Mouse (Mus musculus): Measurements from ENCODE around the gene Nisch. TPM values are rescaled to one million over a fixed set of nuclear protein-coding genes. Genes with fewer than 3 reads are reported as not detected.

Gene Nisch
- polyA plus RNA-seq (2012; rRNA removed) (514 and 640 TPM in 2 replicates), polyA plus RNA-seq (2014; fragmentation: Nextera tagmentation; extraction: Ambion mirVana) (339 and 378 TPM in 2 replicates)

- DNase-seq (ENCODE audit: low spot score) (no peak), ATAC-seq (ENCODE audit: low FRiP score, low read depth) (no peak)
- Histone ChIP-seq H3K9ac (ENCODE audit: low read depth, low read length, severe bottlenecking) (peak within 1 kb of the TSS; percentile 39), H3K4me3 (replicated peaks; ENCODE audit: low read length) (no peak within 1 kb of the TSS), H3K4me1 (ENCODE audit: control insufficient read depth, insufficient read depth, low read length) (0 out of 2 replicates have a peak, but pooled peaks cover 10% of the 10 kb centered on the region), H3K9me3 (ENCODE audit: control insufficient read depth, low read length) (no peaks in the 10 kb centered on the region), H3K27me3 (ENCODE audit: control insufficient read depth, insufficient read depth, low read length) (no peaks in the 10 kb centered on the region), H3K4me2 (replicated peaks; ENCODE audit: low read depth, low read length, severe bottlenecking) (peak within 1 kb of the TSS; percentile 26), H3K27ac (replicated peaks; ENCODE audit: low read depth, low read length) (no peak within 1 kb of the TSS), H3K36me3 (ENCODE audit: control insufficient read depth, insufficient read depth, low read length) (no peaks in the 10 kb centered on the region)
- no peak for TF ChIP-seq POLR2A (IDR thresholded peaks at IDR 0.05; ENCODE audit: borderline replicate concordance, extremely low read depth, insufficient read depth, insufficient read length)
- 85% methylated on average over 2 of the region's 2 CpGs for WGBS
Measured at GRCm38 (mm10) chr14:31216846-31217245, at the start of gene Nisch. Gene Nisch, minus strand, starts transcription at chr14:31216946.

- Histone ChIP-seq H3K27ac (replicated peaks; ENCODE audit: low read depth, low read length) (no peak overlapping the region), H3K4me3 (replicated peaks; ENCODE audit: low read length) (no peak overlapping the region), H3K27me3 (ENCODE audit: control insufficient read depth, insufficient read depth, low read length) (no peaks in the 10 kb centered on the region), H3K9ac (ENCODE audit: low read depth, low read length, severe bottlenecking) (no peak overlapping the region), H3K4me1 (ENCODE audit: control insufficient read depth, insufficient read depth, low read length) (peaks cover 6% of the 10 kb centered on the region; the same call in 1 of the 2 replicates), H3K9me3 (ENCODE audit: control insufficient read depth, low read length) (no peaks in the 10 kb centered on the region), H3K4me2 (replicated peaks; ENCODE audit: low read depth, low read length, severe bottlenecking) (no peak overlapping the region), H3K36me3 (ENCODE audit: control insufficient read depth, insufficient read depth, low read length) (peaks cover 68% of the 10 kb centered on the region)
- DNase-seq (ENCODE audit: low spot score) (no peak), ATAC-seq (ENCODE audit: low FRiP score, low read depth) (no peak)
- 96% methylated on average over 9 of the region's 9 CpGs for WGBS
- no peak for TF ChIP-seq POLR2A (IDR thresholded peaks at IDR 0.05; ENCODE audit: borderline replicate concordance, extremely low read depth, insufficient read depth, insufficient read length)
Measured at GRCm38 (mm10) chr14:31260932-31261331, 44.2 kb upstream of the Nisch start.

- DNase-seq (ENCODE audit: low spot score): no peak
- TF ChIP-seq POLR2A (IDR thresholded peaks at IDR 0.05; ENCODE audit: borderline replicate concordance, extremely low read depth, insufficient read depth, insufficient read length): no peak
- Histone ChIP-seq H3K4me1 (ENCODE audit: control insufficient read depth, insufficient read depth, low read length) (peaks cover 6% of the 10 kb centered on the region; the same call in 1 of the 2 replicates), H3K27ac (replicated peaks; ENCODE audit: low read depth, low read length) (no peak overlapping the region), H3K9me3 (ENCODE audit: control insufficient read depth, low read length) (no peaks in the 10 kb centered on the region), H3K27me3 (ENCODE audit: control insufficient read depth, insufficient read depth, low read length) (no peaks in the 10 kb centered on the region), H3K9ac (ENCODE audit: low read depth, low read length, severe bottlenecking) (no peak overlapping the region), H3K36me3 (ENCODE audit: control insufficient read depth, insufficient read depth, low read length) (peaks cover 74% of the 10 kb centered on the region), H3K4me2 (replicated peaks; ENCODE audit: low read depth, low read length, severe bottlenecking) (no peak overlapping the region), H3K4me3 (replicated peaks; ENCODE audit: low read length) (no peak overlapping the region)
- 95% methylated on average over 4 of the region's 4 CpGs for WGBS
- ATAC-seq (ENCODE audit: low FRiP score, low read depth): no peak
Measured at GRCm38 (mm10) chr14:31260374-31260773, 43.6 kb upstream of the Nisch start.

GRCm38 (mm10) chr14:31258476-31259050, 41.8 kb upstream of the Nisch start:
- ATAC-seq (ENCODE audit: low FRiP score, low read depth): no peak
- no peak overlapping the region for H3K4me3 ChIP-seq (replicated peaks; ENCODE audit: low read length)
- no peak overlapping the region for H3K9ac ChIP-seq (ENCODE audit: low read depth, low read length, severe bottlenecking)
- no peak for TF ChIP-seq POLR2A (IDR thresholded peaks at IDR 0.05; ENCODE audit: borderline replicate concordance, extremely low read depth, insufficient read depth, insufficient read length)
- H3K27ac ChIP-seq (replicated peaks; ENCODE audit: low read depth, low read length): no peak overlapping the region
- no peaks in the 10 kb centered on the region for H3K9me3 ChIP-seq (ENCODE audit: control insufficient read depth, low read length)
- H3K27me3 ChIP-seq (ENCODE audit: control insufficient read depth, insufficient read depth, low read length): no peaks in the 10 kb centered on the region
- peaks cover 92% of the 10 kb centered on the region for H3K36me3 ChIP-seq (ENCODE audit: control insufficient read depth, insufficient read depth, low read length)
- H3K4me1 ChIP-seq (ENCODE audit: control insufficient read depth, insufficient read depth, low read length): no peaks in the 10 kb centered on the region
- H3K4me2 ChIP-seq (replicated peaks; ENCODE audit: low read depth, low read length, severe bottlenecking): no peak overlapping the region
- 94% methylated on average over 14 of the region's 14 CpGs for WGBS
- DNase-seq (ENCODE audit: low spot score): no peak

GRCm38 (mm10) chr14:31252091-31252490, 35.3 kb upstream of the Nisch start:
- peaks cover 44% of the 10 kb centered on the region for H3K36me3 ChIP-seq (ENCODE audit: control insufficient read depth, insufficient read depth, low read length)
- no peaks in the 10 kb centered on the region for H3K9me3 ChIP-seq (ENCODE audit: control insufficient read depth, low read length)
- no peak for TF ChIP-seq POLR2A (IDR thresholded peaks at IDR 0.05; ENCODE audit: borderline replicate concordance, extremely low read depth, insufficient read depth, insufficient read length)
- DNase-seq (ENCODE audit: low spot score) (no peak), ATAC-seq (ENCODE audit: low FRiP score, low read depth) (no peak)
- H3K27ac ChIP-seq (replicated peaks; ENCODE audit: low read depth, low read length): no peak overlapping the region
- no peaks in the 10 kb centered on the region for H3K27me3 ChIP-seq (ENCODE audit: control insufficient read depth, insufficient read depth, low read length)
- H3K9ac ChIP-seq (ENCODE audit: low read depth, low read length, severe bottlenecking): peak overlapping the region; percentile 99
- H3K4me3 ChIP-seq (replicated peaks; ENCODE audit: low read length): peak overlapping the region; percentile 97
- peaks cover 5% of the 10 kb centered on the region for H3K4me1 ChIP-seq (ENCODE audit: control insufficient read depth, insufficient read depth, low read length)
- 82% methylated on average over 5 of the region's 5 CpGs for WGBS
- peak overlapping the region; percentile 76 for H3K4me2 ChIP-seq (replicated peaks; ENCODE audit: low read depth, low read length, severe bottlenecking)
